Mouse (Mus musculus): ENCODE data around the gene Olfr469.
"Not testable (repeated sequence)": the region's sequence is repeated elsewhere in the genome, so short reads cannot be mapped to it uniquely, and the experiment has no call there.

Olfr469 gene

DNA sequence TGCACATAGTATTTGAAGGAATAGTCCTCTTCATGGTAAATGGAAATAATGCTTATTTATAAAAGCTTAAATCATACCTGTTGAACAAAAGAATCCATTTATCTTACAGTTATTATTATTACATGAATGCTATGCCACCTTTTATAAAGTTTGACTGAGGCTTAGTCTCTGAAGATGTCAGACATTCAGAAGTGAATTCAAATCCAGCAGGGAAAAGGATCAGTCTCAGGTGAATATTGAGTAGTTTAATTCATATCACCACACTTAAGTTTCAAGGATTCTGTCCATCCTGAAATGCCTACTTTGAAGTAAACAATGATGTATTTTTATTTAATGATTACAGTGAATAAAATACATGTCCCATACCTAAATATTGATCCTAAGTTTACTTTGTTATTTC is at the start of gene Olfr469:
Olfr469 (minus strand) TSS at position 101 of the 400 bp plus-strand sequence.
- not testable (repeated sequence) for DNase-seq (ENCODE audit: low spot score)

GRCm38 (mm10) chr7:107847390-107847789 is 22.0 kb upstream of the Olfr469 start, which contains the start of gene Olfr470:
Gene Olfr470, minus strand, starts transcription at chr7:107847490.
- not testable (repeated sequence) for DNase-seq (ENCODE audit: low spot score)

- no peak for DNase-seq (ENCODE audit: low spot score)
Measured at GRCm38 (mm10) chr7:107841719-107842118, 16.4 kb upstream of the Olfr469 start.

GRCm38 (mm10) chr7:107823867-107824266 is 1.5 kb downstream of the Olfr469 start:
- not testable (repeated sequence) for DNase-seq (ENCODE audit: low spot score)

GRCm38 (mm10) chr7:107819442-107819841 is 5.9 kb downstream of the Olfr469 start:
- no peak for DNase-seq (ENCODE audit: low spot score)

DNA sequence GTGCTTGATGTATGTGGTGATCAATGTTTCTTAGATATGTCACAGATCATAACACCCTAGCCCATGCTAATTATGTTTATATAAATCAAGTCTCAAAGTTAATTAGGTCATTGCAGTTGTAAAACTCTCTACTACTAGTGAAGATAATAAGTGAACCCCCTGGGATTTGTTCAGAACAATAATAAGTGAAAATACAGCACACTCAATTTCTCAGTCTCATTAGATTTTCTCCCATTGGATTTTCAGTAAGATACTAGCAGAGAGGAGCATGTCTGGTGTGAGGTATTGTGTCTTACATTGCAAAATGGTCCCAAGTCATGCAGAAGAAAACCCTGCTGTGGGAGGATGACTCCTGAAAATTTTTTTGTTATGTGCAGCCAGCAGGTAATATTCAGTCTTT is 13.4 kb downstream of the Olfr469 start, which contains the start of gene Olfr467:
Olfr467 (plus strand) TSS at position 301 of the 400 bp plus-strand sequence.
- DNase-seq (ENCODE audit: low spot score) = no peak

- no peak for DNase-seq (ENCODE audit: low spot score)
Measured at GRCm38 (mm10) chr7:107802138-107802537, 23.2 kb downstream of the Olfr469 start.

- no peak for DNase-seq (ENCODE audit: low spot score)
Measured at GRCm38 (mm10) chr7:107801108-107801507, 24.2 kb downstream of the Olfr469 start, which contains the start of gene Ovch2. Gene Ovch2, minus strand, starts transcription at chr7:107801208.

DNA sequence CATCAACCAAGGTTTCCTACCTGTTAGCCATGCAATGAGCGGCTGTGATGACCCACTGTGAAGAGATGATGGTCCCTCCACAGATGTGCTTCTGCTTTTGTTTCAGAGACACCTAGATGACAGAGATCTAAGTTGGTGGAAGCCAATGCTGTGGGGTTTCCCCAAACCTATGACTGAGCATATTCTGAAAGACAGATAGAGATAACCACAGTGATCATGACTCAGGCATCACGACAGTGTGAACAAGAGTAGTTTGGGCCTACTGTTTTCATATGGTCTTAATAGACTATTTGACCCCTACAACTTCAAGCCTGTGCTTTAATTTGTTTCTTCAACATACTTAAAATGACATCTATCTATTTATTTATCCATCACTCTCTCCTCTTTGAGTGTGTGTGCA is 28.8 kb downstream of the Olfr469 start:
- no peak for DNase-seq (ENCODE audit: low spot score)

DNA sequence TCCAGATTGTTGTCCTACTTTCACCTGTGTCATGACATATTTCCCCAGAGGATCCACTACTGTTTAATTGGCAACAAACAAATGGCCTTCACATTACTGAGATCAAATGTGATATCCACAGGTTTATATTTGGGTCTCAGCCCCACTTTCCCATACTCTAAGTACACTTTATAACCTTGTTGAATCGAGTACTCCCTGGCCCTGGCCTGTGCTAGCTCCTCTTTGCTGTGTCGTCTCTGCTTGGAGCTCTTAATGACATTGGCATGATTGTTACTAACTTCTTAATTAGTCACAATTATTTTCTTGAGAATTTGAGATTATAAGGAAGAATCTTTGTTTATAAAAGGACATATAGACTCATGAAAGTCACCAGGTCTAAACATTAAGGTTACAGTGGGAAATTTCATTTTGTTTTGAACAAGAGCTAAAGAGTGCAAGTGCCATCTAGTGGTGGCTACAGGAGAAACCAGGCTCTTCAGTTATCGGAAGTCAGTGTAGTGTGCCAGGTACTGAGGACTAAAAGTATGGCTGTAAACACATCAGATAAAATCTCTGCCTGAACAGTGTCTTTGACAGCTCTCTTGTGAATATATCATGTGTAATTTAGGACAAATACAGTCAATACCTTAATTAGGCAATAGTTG is 37.2 kb downstream of the Olfr469 start:
- DNase-seq (ENCODE audit: low spot score) = no peak

- peak; percentile 5 for DNase-seq (ENCODE audit: low spot score)
Measured at GRCm38 (mm10) chr7:107779611-107780010, 45.7 kb downstream of the Olfr469 start.

GRCm38 (mm10) chr7:107778216-107778615 is 47.1 kb downstream of the Olfr469 start:
- no peak for DNase-seq (ENCODE audit: low spot score)

DNA sequence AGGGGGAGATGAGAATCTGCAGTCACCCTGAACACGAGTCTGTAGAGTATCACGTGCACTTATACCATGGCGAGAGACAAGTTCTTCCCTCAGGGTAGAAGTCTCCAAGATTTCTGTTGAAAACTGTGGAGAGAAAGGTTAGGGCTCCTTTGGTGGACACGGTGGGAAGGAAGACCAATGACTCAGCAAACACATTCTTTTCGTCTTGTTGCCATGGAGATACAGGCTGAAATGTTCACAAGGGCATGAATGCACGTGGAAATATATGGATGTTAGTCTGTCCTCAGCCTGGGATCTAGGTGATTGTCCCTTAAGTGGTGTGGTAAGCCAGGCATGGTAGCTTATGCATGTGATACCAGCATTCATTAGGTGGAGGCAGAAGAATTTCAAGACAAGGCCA is 54.5 kb downstream of the Olfr469 start:
- no peak for DNase-seq (ENCODE audit: low spot score)

Data from urinary bladder, postnatal 14 days (tissue).